Mouse (Mus musculus) erythroid progenitor cell, adult 5-6 weeks (primary cell): ENCODE results near the gene Ufm1. TPM values are rescaled to one million over a fixed set of nuclear protein-coding genes. Genes with fewer than 3 reads are reported as not detected.

Source experiments
- ATAC-seq: replicated peaks from 2 replicates; pipeline ENCODE4 v1.8.0; 2016; ENCODE audit warnings: moderate number of reproducible peaks, mild to moderate bottlenecking, moderate TSS enrichment, inconsistent platforms; ENCODE audit not compliant: poor library complexity, low FRiP score, severe bottlenecking
- total RNA-seq, 2 experiments: library from RNA; stranded (forward) in 1 of 2; stranded (reverse) in 1 of 2; fragments of 150-400 nt in 1 of 2; fragments of 186-747, 209-891 nt in 1 of 2; gene quantifications; 2 replicates each; pipeline versions ENCODE4 v1.2.3 to v1.2.4; 2015 to 2017; ENCODE audit warnings: low replicate concordance in 2 of 2

Gene Ufm1
- 10.9 and 16.2 TPM in 2 replicates for total RNA-seq (2015; ENCODE audit: low replicate concordance)
- total RNA-seq (2017; ENCODE audit: low replicate concordance), result 2.3 and 5.4 TPM in 2 replicates

GRCm38 (mm10) chr3:53863383-53864220 is at the start of gene Ufm1:
Ufm1 (minus strand) TSS chr3:53863830.
- ATAC-seq, result peak; percentile 97

- no peak for ATAC-seq
These were observed 27.2 kb upstream of the Ufm1 start for GRCm38 (mm10) chr3:53890619-53891540.

GRCm38 (mm10) chr3:53871596-53871995 is 8.0 kb upstream of the Ufm1 start:
- no peak for ATAC-seq

- ATAC-seq, result no peak
These were observed 6.9 kb upstream of the Ufm1 start for GRCm38 (mm10) chr3:53870482-53870881.

- no peak for ATAC-seq
These were observed 5.6 kb upstream of the Ufm1 start for GRCm38 (mm10) chr3:53869263-53869662.

GRCm38 (mm10) chr3:53868212-53868611 is 4.6 kb upstream of the Ufm1 start:
- no peak for ATAC-seq

- no peak for ATAC-seq
These were observed 8.8 kb downstream of the Ufm1 start for GRCm38 (mm10) chr3:53854831-53855230.

- no peak for ATAC-seq
These were observed 9.4 kb downstream of the Ufm1 start for GRCm38 (mm10) chr3:53854261-53854660.

- no peak for ATAC-seq
These were observed 15.4 kb downstream of the Ufm1 start for GRCm38 (mm10) chr3:53848262-53848661.

- ATAC-seq, result no peak
These were observed 15.9 kb downstream of the Ufm1 start for GRCm38 (mm10) chr3:53847726-53848125.

GRCm38 (mm10) chr3:53846206-53846928 is 17.3 kb downstream of the Ufm1 start:
- ATAC-seq, result no peak

GRCm38 (mm10) chr3:53844786-53845185 is 18.8 kb downstream of the Ufm1 start, which contains the start of gene Gm10985:
Gm10985 (plus strand) TSS chr3:53845086.
- no peak for ATAC-seq

- ATAC-seq, result no peak
These were observed 29.4 kb downstream of the Ufm1 start for GRCm38 (mm10) chr3:53834238-53834637.

GRCm38 (mm10) chr3:53813421-53813977 is 50.1 kb downstream of the Ufm1 start:
- ATAC-seq, result no peak

Other genes starting within 250 kb of the Ufm1 start
- not detected in 2 replicates for gene Frem2, start 206.5 kb downstream of the Ufm1 start, total RNA-seq (2015; ENCODE audit: low replicate concordance)
- gene Frem2, start 206.5 kb downstream of the Ufm1 start, total RNA-seq (2017; ENCODE audit: low replicate concordance), result not detected in 2 replicates
- gene Gm10985, start 18.7 kb downstream of the Ufm1 start, total RNA-seq (2015; ENCODE audit: low replicate concordance), result not detected in 2 replicates
- gene Gm10985, start 18.7 kb downstream of the Ufm1 start, total RNA-seq (2017; ENCODE audit: low replicate concordance), result not detected in 2 replicates